Mouse (Mus musculus) layer of hippocampus, adult 2 months (tissue): Measurements from ENCODE around the gene Wnk2. TPM values are rescaled to one million over a fixed set of nuclear protein-coding genes. Genes with fewer than 3 reads are reported as not detected.
"Not testable (repeated sequence)": the region's sequence is repeated elsewhere in the genome, so short reads cannot be mapped to it uniquely, and the experiment has no call there.

ENCODE experiments used
- DNase-seq, 2 experiments: peaks; one replicate each; pipeline ENCODE4 v3.0.0; 2022; ENCODE audit warnings: low spot score in 2 of 2
- H3K27ac ChIP-seq: fragments of 200-600 bp; 2 replicates; pipeline ENCODE4 v1.8.1; 2022
- H3K4me3 ChIP-seq: fragments of 200-600 bp; 2 replicates; pipeline ENCODE4 v1.8.1; 2022; ENCODE audit warnings: mild to moderate bottlenecking
- CTCF ChIP-seq: fragments of 200-600 bp; conservative IDR thresholded peaks from 2 replicates; pipeline ENCODE4 v1.8.1; 2022; ENCODE audit warnings: antibody characterized with exemption, mild to moderate bottlenecking, moderate library complexity
- total RNA-seq, 2 experiments: library from RNA; stranded (reverse); gene quantifications; 2 replicates each; pipeline ENCODE4 v1.2.3; 2021

Wnk2 gene
- total RNA-seq, 2 experiments from 2014 or later: 99.2 to 101 TPM

DNA sequence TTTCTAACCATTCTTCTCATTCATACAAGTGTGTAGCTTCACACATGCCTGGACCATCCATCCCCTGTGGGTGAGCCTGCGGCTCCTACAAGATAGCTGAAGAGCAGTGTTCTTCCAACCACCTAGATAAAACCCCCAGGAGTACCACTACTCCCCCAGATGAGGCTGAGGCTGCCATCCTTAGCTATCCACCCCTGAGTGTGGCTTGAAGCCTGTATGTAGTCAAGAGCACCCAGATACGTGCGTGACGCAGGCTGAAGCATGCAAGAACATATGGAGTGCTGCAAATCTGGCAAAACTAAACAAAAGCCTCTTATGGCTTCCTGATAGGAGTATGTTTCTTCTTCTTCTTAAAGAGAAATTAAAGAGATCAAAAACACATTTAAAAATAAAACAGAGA, 78.4 kb downstream of the Wnk2 start:
- peak in 1 of 2 experiments; percentile 26 for DNase-seq
- Histone ChIP-seq H3K4me3 (no peak overlapping the region), H3K27ac (no peak overlapping the region)
- TF ChIP-seq CTCF: no peak

DNA sequence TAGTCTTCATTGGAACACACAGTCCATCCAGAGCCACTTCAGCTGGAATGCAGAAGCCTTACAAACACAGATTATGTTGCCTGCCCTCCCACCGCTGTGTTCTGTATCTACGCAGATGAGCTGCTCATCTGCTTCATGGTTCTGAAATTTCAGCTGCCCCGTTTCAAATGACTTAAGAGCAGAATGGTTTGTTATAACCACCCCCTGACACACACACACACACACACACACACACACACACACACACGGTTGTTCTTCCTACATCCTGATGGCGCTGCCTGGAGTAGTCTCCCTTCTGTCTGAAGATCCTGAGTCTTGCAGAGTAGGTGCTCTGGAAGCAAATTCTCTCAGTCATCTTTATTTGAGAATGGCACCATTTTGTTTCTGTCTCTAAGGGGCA, 83.6 kb downstream of the Wnk2 start:
- no peak for TF ChIP-seq CTCF
- H3K4me3 ChIP-seq: no peak overlapping the region
- DNase-seq: peak in 1 of 2 experiments; percentile 34
- H3K27ac ChIP-seq: peak overlapping the region; percentile 43

DNA sequence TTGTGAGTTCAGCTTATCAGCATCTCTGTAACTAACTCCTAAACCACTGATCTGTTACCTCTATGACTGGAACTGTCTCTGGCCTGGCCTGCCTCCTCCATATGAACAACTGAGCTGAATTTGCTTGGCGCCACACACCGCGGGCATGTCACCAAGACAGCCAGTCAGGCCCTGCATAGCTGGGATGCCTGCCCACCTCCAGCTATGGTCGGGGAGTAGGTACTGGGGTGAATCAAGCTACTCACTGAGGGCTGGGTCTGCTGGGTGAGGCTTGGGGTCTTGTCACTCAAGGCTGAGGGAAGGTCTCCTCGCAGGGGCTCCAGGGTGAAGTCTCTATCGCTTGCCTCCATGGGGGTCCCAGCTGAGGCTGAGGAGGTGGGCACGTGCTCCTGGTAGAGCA, 87.4 kb downstream of the Wnk2 start:
- H3K4me3 ChIP-seq: no peak overlapping the region
- TF ChIP-seq CTCF: no peak
- DNase-seq: no peak

DNA sequence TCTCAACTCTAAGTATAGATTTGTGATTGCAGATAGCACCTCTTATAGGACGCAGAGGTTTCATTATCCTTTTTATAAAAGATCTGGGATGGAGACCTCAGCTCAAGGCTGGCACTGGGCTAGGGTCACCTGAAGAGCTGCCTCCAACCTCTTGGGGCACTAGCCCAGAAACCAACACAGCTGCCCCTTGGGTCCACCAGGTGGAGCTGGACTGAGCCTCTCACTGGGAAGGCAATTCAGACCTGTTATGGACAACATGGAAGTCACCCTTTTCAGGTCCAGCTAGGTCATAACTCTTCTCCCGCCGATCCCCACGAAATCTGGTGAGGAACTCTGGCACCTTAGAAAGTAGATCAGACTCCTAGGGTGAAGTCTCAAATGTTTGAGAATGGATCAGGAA, 89.3 kb downstream of the Wnk2 start:
- TF ChIP-seq CTCF: peak; percentile 81
- H3K27ac ChIP-seq: no peak overlapping the region
- DNase-seq: no peak
- H3K4me3 ChIP-seq: no peak overlapping the region

More for the DNA sequence above, 87.4 kb downstream of the Wnk2 start:
- no peak overlapping the region for H3K27ac ChIP-seq

DNA sequence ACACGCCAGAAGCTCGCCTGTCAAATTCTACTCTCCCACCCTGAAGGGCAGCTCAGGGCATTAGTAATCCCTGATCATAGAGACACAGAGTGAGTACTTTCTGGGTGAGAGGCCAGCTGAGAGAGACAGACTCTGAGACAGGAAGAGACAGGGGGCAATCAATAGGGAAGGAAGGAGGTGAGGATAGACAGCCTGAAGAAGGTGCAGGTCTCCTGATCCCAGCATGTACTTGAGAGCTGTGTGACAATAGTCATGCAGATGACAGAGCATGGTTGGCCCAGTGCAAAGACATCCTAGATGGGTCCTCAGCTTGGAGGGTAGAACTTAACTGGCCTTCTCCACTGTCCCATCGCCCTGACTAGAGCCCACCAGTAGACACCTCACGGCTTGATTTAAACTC, 91.5 kb downstream of the Wnk2 start:
- no peak for DNase-seq
- H3K4me3 ChIP-seq: no peak overlapping the region
- no peak overlapping the region for H3K27ac ChIP-seq
- TF ChIP-seq CTCF: no peak

DNA sequence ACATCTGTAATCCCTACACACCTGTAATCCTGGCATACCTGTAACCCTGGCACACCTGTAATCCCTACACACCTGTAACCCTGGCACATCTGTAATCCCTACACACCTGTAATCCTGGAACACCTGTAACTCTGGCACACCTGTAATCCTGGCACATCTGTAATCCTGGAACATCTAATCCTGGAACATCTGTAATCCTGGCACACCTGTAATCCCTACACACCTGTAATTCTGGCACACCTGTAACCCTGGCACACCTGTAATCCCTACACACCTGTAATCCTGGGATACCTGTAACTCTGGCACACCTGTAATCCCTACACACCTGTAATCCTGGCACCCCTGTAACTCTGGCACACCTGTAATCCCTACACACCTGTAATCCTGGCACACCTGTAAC, 93.1 kb downstream of the Wnk2 start:
- not testable (repeated sequence) for H3K27ac ChIP-seq, DNase-seq, H3K4me3 ChIP-seq

DNA sequence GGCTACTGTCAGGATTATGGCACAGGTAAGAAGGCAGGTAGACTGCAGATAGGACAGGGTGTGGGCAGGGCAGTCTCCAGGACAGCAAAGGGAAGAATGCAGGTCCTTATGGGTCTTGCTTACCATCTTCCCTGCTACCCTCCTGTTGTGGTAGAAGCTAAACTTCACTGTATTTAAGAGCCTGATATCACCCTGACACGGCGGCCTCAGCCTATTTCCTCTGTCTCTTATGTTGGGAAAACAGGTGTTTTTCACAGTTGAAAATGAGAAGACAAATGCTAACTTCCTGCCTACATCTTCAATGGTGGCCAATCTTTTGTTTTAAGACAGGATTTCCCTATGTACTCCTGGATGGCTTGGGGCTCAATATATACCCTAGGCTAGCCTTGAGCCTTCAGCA, 94.5 kb downstream of the Wnk2 start:
- TF ChIP-seq CTCF: no peak
- H3K27ac ChIP-seq: no peak overlapping the region
- no peak overlapping the region for H3K4me3 ChIP-seq
- no peak for DNase-seq

DNA sequence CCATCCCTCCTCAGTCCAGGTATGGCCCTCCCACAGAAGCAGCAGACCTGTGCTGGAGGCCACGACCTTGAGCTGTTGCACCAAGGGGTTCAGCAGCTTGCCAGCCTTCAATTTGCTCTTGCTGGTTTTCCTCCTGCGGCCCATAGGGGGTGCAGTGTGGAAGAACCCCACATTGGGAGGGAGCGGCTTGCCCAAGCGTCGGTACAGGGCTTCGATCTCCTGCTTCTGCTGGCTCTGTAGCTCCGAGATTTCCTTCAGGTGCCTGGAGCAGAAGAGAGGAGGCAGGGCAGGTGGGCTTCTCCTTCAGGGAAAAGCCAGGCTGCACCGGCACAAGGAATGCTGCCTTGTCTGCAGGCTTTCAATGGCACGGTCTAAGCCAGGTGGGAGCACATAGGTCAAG, 95.3 kb downstream of the Wnk2 start:
- H3K4me3 ChIP-seq: no peak overlapping the region
- peak in 1 of 2 experiments; percentile 30 for DNase-seq
- no peak overlapping the region for H3K27ac ChIP-seq
- peak; percentile 80 for TF ChIP-seq CTCF

DNA sequence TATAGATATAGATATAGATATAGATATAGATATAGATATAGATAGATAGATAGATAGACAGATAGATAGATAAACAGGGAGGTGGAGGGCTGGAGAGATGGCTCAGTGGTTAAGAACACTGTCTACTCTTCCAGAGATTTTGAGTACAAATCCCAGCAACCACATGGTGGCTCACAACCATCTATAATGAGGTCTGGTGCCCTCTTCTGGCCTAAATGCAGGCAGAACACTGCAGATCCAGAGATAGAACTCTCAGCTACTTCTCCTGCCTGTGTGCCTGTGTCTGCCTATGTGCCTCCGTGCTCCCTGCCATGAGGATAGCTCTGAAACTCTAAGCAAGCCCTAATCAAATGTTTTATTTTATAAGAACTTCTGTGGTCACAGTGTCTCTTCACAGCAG, 100.4 kb downstream of the Wnk2 start:
- no peak overlapping the region for H3K27ac ChIP-seq
- no peak for DNase-seq
- TF ChIP-seq CTCF: peak; percentile 59
- no peak overlapping the region for H3K4me3 ChIP-seq

DNA sequence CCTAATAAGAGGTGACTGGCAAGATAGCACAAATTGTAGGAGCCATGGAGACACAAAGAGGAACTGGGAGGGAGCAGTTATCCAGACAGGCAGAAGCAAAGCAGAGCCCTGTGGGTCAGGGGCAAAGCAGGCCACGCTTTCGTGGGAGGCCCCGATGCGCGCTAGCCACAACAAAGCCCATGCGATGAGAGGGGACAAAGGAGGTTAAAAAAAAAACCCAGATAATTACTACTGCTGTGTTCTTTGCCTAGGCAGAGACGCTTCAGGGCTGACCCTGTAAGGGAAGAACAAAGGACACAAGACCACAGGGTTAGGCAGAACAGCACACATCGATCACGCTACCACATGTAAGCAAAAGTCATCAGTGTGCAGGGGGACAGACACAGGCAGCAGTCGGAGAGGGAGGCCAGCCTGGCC, 103.7 kb downstream of the Wnk2 start:
- no peak for DNase-seq
- no peak for TF ChIP-seq CTCF
- Histone ChIP-seq H3K4me3 (no peak overlapping the region), H3K27ac (no peak overlapping the region)

DNA sequence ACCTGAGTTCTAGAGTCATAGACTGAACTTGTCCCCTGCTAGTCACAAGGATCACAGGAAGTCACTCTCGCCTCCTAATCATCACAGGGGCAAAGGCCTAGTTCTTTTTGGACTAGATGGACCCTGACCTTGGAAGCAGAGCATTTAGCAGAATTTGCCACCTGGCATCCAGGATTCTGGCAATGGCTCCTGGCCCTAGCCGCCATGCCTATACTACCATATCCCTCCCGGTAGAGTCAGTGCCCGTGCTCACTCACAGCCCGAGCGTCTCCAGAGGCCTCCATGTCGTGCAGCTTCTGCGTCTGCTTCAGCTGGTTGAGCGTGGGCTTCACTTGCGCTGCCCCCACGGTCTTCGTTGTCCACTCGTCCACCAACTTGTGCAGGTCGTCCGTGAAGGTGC, 105.4 kb downstream of the Wnk2 start:
- no peak for DNase-seq
- no peak overlapping the region for H3K4me3 ChIP-seq
- H3K27ac ChIP-seq: no peak overlapping the region
- no peak for TF ChIP-seq CTCF

DNA sequence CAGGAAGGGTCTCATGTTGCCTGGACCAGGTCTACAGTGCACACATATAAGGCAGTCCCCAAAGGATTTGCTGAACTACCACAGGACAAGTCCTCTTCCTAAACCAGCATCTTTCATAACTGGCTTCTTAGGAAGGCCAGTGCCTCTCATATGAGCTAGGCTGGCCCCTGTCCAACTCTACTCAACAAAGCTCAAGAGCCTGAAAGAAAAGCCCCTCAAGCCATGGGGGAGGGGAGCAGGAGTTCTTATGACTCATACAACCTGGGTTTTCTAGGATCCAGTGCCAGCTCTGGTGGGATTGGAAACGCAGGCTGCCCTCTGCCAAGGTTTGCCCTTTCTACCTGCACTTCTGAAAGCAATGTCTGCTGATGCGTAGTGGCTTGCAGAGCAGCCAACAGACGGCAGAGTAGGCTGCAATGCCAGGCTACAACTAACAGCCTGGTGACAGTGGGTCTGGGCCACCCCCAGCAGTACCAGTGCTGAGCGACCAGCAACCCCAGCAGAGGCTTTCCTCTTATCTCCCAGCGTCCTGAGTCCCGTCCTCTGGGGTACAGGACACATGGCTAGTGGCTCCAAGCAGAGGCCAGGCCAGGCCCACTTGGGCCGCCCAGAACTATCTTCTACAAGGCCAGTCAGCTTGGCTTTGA, 110.8 kb downstream of the Wnk2 start:
- DNase-seq: no peak
- TF ChIP-seq CTCF: no peak
- 0 out of 2 replicates have a peak overlapping the region, but pooled peaks have one; percentile 51 for H3K27ac ChIP-seq

DNA sequence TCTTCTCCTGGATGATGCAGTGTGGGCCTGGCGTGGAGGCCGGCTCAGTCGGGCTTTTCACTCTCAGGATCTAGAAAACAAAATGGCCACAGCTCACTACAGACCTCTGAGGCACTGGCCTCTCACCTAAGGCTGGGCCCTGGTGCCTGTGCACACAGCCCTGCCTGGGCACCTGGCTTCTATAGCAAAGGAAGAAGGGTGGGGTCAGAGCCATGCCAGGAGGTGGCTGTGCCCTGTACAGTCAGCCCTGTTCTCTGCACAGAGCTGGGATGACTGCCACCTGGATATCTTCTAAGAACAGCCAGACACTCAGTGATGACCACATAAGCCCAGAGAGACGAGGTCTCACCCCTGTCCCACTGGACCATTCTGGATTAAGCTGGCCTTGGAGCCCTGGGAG, 111.4 kb downstream of the Wnk2 start:
- DNase-seq: no peak
- H3K27ac ChIP-seq: no peak overlapping the region
- TF ChIP-seq CTCF: no peak
- no peak overlapping the region for H3K4me3 ChIP-seq

More for the DNA sequence above, 110.8 kb downstream of the Wnk2 start:
- no peak overlapping the region for H3K4me3 ChIP-seq

DNA sequence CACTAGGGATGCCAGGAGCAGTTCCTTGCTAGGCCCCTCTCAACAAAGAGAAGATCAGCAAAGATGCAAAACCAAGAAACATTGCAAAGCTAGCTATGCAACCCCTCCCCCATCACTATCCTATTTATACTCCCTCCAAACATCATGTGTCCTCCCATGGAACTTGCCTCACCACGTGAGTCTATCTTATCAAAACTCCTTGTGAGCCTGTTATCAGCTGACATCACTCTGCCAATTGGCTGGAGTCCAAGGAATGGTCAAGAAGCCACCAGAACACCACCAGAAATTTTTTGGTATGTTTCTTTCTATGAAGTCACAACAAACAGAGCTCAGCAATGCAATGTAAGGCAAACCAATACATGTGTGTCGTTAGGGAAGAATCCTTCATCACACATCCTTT, 116.8 kb downstream of the Wnk2 start:
- Histone ChIP-seq H3K4me3 (no peak overlapping the region), H3K27ac (no peak overlapping the region)
- TF ChIP-seq CTCF: no peak
- DNase-seq: no peak
